Mouse (Mus musculus): ENCODE results near the gene Map3k4.

DNA sequence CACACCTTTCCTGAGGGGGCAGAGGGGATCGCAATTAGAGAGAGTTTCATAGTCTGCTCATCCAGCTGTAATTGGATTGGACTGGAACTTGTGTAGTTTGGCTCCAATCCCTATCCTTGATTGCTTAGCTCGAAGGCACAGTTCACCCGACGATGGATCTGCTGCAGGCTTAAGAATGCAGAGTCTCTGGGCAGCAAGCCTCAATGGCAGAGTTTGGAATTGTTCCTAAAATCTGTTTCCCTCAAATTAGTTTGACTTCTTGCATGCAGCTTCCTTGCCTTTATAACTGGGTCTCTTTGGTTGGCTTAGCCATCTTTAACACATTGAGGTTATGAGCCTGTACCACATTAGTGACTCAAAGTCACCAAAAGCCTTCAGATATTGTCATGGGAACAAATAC lies 118.7 kb downstream of the Map3k4 start:
- TF ChIP-seq CTCF (IDR thresholded peaks at IDR 0.05; ENCODE audit: low read depth) (no peak), EP300 (IDR thresholded peaks at IDR 0.05; ENCODE audit: low read depth) (no peak)
